Comparison of ENCODE assay signal across 9 mouse cellular contexts in genomic region chr11:88897624-88898379, GRCm38 (mm10). TPM values are rescaled to one million over a fixed set of nuclear protein-coding genes. Genes with fewer than 3 reads are reported as not detected.
DNase-seq lines count a peak whose midpoint lies in the region; ATAC-seq and TF ChIP-seq lines count a peak whose summit lies in the region.
"Had no signal": no experiment of that assay in that cellular context is flagged by ENCODE, and none has a peak within 500 bp of the region (broad histone marks: within the 10 kb centered on the region; RNA-seq: fewer than 3 reads in every experiment).

No protein-coding gene starts in this region.

- no peak overlapping the region for H3K9ac ChIP-seq in hindbrain, postnatal 0 days (replicated peaks; ENCODE audit: low read length)
- no peak overlapping the region for H3K9ac ChIP-seq in embryonic facial prominence, embryonic 12.5 days
- no peak overlapping the region for H3K9ac ChIP-seq in intestine, embryonic 14.5 days (ENCODE audit: low read length)

- no peak overlapping the region for H3K4me2 ChIP-seq in hindbrain, postnatal 0 days (ENCODE audit: low read depth, low read length)
- H3K4me2 ChIP-seq in embryonic facial prominence, embryonic 12.5 days (replicated peaks), result peak overlapping the region; percentile 14
- peak overlapping the region; percentile 25 for H3K4me2 ChIP-seq in intestine, embryonic 14.5 days (ENCODE audit: low read length)

- H3K27ac ChIP-seq in hindbrain, embryonic 10.5 days, result no peak overlapping the region
- H3K27ac ChIP-seq in hindbrain, postnatal 0 days, result no peak overlapping the region
- no peak overlapping the region for H3K27ac ChIP-seq in embryonic facial prominence, embryonic 12.5 days
- H3K27ac ChIP-seq in intestine, embryonic 14.5 days (ENCODE audit: low read depth), result no peak overlapping the region

- ATAC-seq in hindbrain, postnatal 0 days, result no peak
- no peak for ATAC-seq in embryonic facial prominence, embryonic 12.5 days (ENCODE audit: insufficient number of reproducible peaks, insufficient read depth, low FRiP score, low TSS enrichment)
- ATAC-seq in intestine, embryonic 14.5 days (replicated peaks; ENCODE audit: low FRiP score, low TSS enrichment, low read depth), result no peak

- no peaks in the 10 kb centered on the region for H3K36me3 ChIP-seq in hindbrain, embryonic 10.5 days
- H3K36me3 ChIP-seq in hindbrain, postnatal 0 days (ENCODE audit: insufficient read depth, low read length), result no peaks in the 10 kb centered on the region
- no peaks in the 10 kb centered on the region for H3K36me3 ChIP-seq in embryonic facial prominence, embryonic 12.5 days
- no peaks in the 10 kb centered on the region for H3K36me3 ChIP-seq in intestine, embryonic 14.5 days (ENCODE audit: control insufficient read depth, insufficient read depth, low read length)
- H3K36me3 ChIP-seq: G1E had no signal

- DNase-seq in hindbrain, embryonic 10.5 days (ENCODE audit: low spot score), result peak; percentile 27
- no peak for DNase-seq in hindbrain, postnatal 0 days (ENCODE audit: low spot score)
- peak; percentile 52 for DNase-seq in intestine, embryonic 14.5 days (ENCODE audit: low spot score)
- peak; percentile 42 for DNase-seq in lung, postnatal 36 days
- no peak for DNase-seq in Muller cell, postnatal 12 days (ENCODE audit: inconsistent ontology term)
- DNase-seq in B cell, adult 2 months, result no peak
- no peak for DNase-seq in urinary bladder, postnatal 10 days (ENCODE audit: low spot score)

- 0 out of 2 replicates have a peak, but pooled peaks cover 4% of the 10 kb centered on the region for H3K4me1 ChIP-seq in hindbrain, embryonic 10.5 days (replicated peaks)
- no peaks in the 10 kb centered on the region for H3K4me1 ChIP-seq in hindbrain, postnatal 0 days (ENCODE audit: insufficient read depth, low read length)
- 0 out of 2 replicates have a peak, but pooled peaks cover 8% of the 10 kb centered on the region for H3K4me1 ChIP-seq in embryonic facial prominence, embryonic 12.5 days
- H3K4me1 ChIP-seq in intestine, embryonic 14.5 days (replicated peaks; ENCODE audit: control insufficient read depth, insufficient read depth, low read length), result no peaks in the 10 kb centered on the region

- TF ChIP-seq CTCF in hindbrain, postnatal 0 days (IDR thresholded peaks at IDR 0.05; ENCODE audit: low read depth), result no peak

- WGBS in hindbrain, embryonic 10.5 days, result 53% methylated on average over 15 of the region's 15 CpGs
- WGBS in hindbrain, postnatal 0 days, result 60% methylated on average over 15 of the region's 15 CpGs
- 31% methylated on average over 15 of the region's 15 CpGs for WGBS in embryonic facial prominence, embryonic 12.5 days
- WGBS in intestine, embryonic 14.5 days, result 36% methylated on average over 15 of the region's 15 CpGs

- no peaks in the 10 kb centered on the region for H3K9me3 ChIP-seq in hindbrain, embryonic 10.5 days
- H3K9me3 ChIP-seq in hindbrain, postnatal 0 days (ENCODE audit: low read length), result no peaks in the 10 kb centered on the region
- H3K9me3 ChIP-seq in embryonic facial prominence, embryonic 12.5 days, result no peaks in the 10 kb centered on the region
- no peaks in the 10 kb centered on the region for H3K9me3 ChIP-seq in intestine, embryonic 14.5 days (ENCODE audit: control insufficient read depth, low read length)
- H3K9me3 ChIP-seq: G1E had no signal

- no peak overlapping the region for H3K4me3 ChIP-seq in hindbrain, embryonic 10.5 days
- H3K4me3 ChIP-seq in hindbrain, postnatal 0 days (ENCODE audit: low read length), result no peak overlapping the region
- 0 out of 2 replicates have a peak overlapping the region, but pooled peaks have one; percentile 0 for H3K4me3 ChIP-seq in embryonic facial prominence, embryonic 12.5 days
- no peak overlapping the region for H3K4me3 ChIP-seq in intestine, embryonic 14.5 days (ENCODE audit: low read depth, low read length)

- peaks cover 19% of the 10 kb centered on the region; the same call in 1 of the 2 replicates for H3K27me3 ChIP-seq in hindbrain, embryonic 10.5 days (ENCODE audit: insufficient read depth, poor library complexity, severe bottlenecking)
- no peaks in the 10 kb centered on the region for H3K27me3 ChIP-seq in hindbrain, postnatal 0 days (ENCODE audit: insufficient read depth, low read length)
- H3K27me3 ChIP-seq in embryonic facial prominence, embryonic 12.5 days, result no peaks in the 10 kb centered on the region
- no peaks in the 10 kb centered on the region for H3K27me3 ChIP-seq in intestine, embryonic 14.5 days (replicated peaks; ENCODE audit: control insufficient read depth, insufficient read depth, low read length)

RNA-seq across cellular contexts. Expression of gene Akap1, which starts 33.4 kb away (rescaled TPM):
- 17.7 and 19.6 TPM in 2 replicates for polyA plus RNA-seq in hindbrain, embryonic 10.5 days (2016; fragmentation: Nextera tagmentation; extraction: Ambion mirVana)
- 38.7 and 51.5 TPM in 2 replicates for total RNA-seq in hindbrain, postnatal 0 days (2014; rRNA removed)
- polyA plus RNA-seq in hindbrain, postnatal 0 days (2015; fragmentation: Nextera tagmentation; extraction: Ambion mirVana), result 19.5 and 20.8 TPM in 2 replicates
- 17.4 and 18.1 TPM in 2 replicates for polyA plus RNA-seq in embryonic facial prominence, embryonic 12.5 days (2016; fragmentation: Nextera tagmentation; extraction: Ambion mirVana)
- polyA plus RNA-seq in intestine, embryonic 14.5 days (2014; fragmentation: Nextera tagmentation; extraction: Ambion mirVana), result 26.7 and 28.2 TPM in 2 replicates

RNA-seq across cellular contexts. Expression of gene Scpep1, which starts 57.5 kb away (rescaled TPM):
- 57.4 and 75.7 TPM in 2 replicates for polyA plus RNA-seq in hindbrain, embryonic 10.5 days (2016; fragmentation: Nextera tagmentation; extraction: Ambion mirVana)
- total RNA-seq in hindbrain, postnatal 0 days (2014; rRNA removed), result 21.3 and 26.0 TPM in 2 replicates
- polyA plus RNA-seq in hindbrain, postnatal 0 days (2015; fragmentation: Nextera tagmentation; extraction: Ambion mirVana), result 32.4 and 33.3 TPM in 2 replicates
- 72.9 and 77.4 TPM in 2 replicates for polyA plus RNA-seq in embryonic facial prominence, embryonic 12.5 days (2016; fragmentation: Nextera tagmentation; extraction: Ambion mirVana)
- polyA plus RNA-seq in intestine, embryonic 14.5 days (2014; fragmentation: Nextera tagmentation; extraction: Ambion mirVana), result 94.7 and 97.4 TPM in 2 replicates

Comparison
In these comparisons a context has a peak if more than half of its experiments do, and no peak if none do; other contexts are left out.
1. DNase-seq: peak in hindbrain, embryonic 10.5 days (single experiment), intestine, embryonic 14.5 days (single experiment) and lung, postnatal 36 days (single experiment); none in hindbrain, postnatal 0 days (single experiment), Muller cell, postnatal 12 days (single experiment), B cell, adult 2 months (0 of 2) and urinary bladder, postnatal 10 days (single experiment).